Mouse (Mus musculus) CH12.LX (cell line): ENCODE measurements at regions not wholly inside any gene's neighbourhood (a gene's known extent, or its start where the extent isn't known, plus 50 kb on each side); places are given as distances from the start of the nearest gene placed in this dataset.
"Not testable (repeated sequence)": the region's sequence is repeated elsewhere in the genome, so short reads cannot be mapped to it uniquely, and the experiment has no call there.

Experiments
- DNase-seq: peaks from one replicate; pipeline ENCODE4 v3.0.0-alpha.2; 2013; ENCODE audit errors: extremely low read depth
- H3K27ac ChIP-seq: 2 replicates; pipeline ENCODE4 v1.5.1; 2012; ENCODE audit warnings: low read depth, mild to moderate bottlenecking, control low read depth, moderate library complexity; ENCODE audit not compliant: insufficient read depth
- H3K27me3 ChIP-seq: replicated peaks from 2 replicates; pipeline ENCODE3; 2012; ENCODE audit warnings: inconsistent platforms
- H3K36me3 ChIP-seq, 2 experiments: replicated peaks in 1 of 2; 2 replicates each; pipeline versions ENCODE3 to v1.6.1; 2012; ENCODE audit warnings: inconsistent platforms in 1 of 2, low read length in 1 of 2, mild to moderate bottlenecking in 1 of 2, mixed read lengths in 1 of 2, moderate library complexity in 1 of 2; ENCODE audit not compliant: control insufficient read depth in 1 of 2, insufficient read depth in 1 of 2
- H3K4me1 ChIP-seq, 2 experiments: 2 replicates each; pipeline ENCODE4 v1.6.1; 2012; ENCODE audit warnings: inconsistent platforms in 1 of 2, moderate library complexity in 1 of 2; ENCODE audit not compliant: insufficient read depth in 2 of 2, control insufficient read depth in 1 of 2
- H3K4me2 ChIP-seq: 2 replicates; pipeline ENCODE4 v1.6.1; 2012; ENCODE audit warnings: low read depth, mild to moderate bottlenecking, control low read depth; ENCODE audit not compliant: poor library complexity, insufficient read depth, severe bottlenecking
- H3K4me3 ChIP-seq, 3 experiments: fragments of 150-350 bp in 1 of 3; sonication (generic) in 1 of 3; replicated peaks in 1 of 3; 2 replicates each; pipeline versions ENCODE3 to v1.5.1; 2011 to 2012; ENCODE audit warnings: low read depth in 2 of 3, low read length in 2 of 3, mild to moderate bottlenecking in 2 of 3, moderate library complexity in 2 of 3, control low read depth in 1 of 3, improper control_type of control experiment in 1 of 3, inconsistent platforms in 1 of 3, mixed read lengths in 1 of 3; ENCODE audit not compliant: poor library complexity in 1 of 3
- H3K79me2 ChIP-seq: replicated peaks from 2 replicates; pipeline ENCODE4 v1.6.1; 2012; ENCODE audit warnings: mild to moderate bottlenecking, moderate library complexity; ENCODE audit not compliant: control insufficient read depth, poor library complexity, insufficient read depth, severe bottlenecking; ENCODE audit errors: extremely low read depth
- H3K9ac ChIP-seq: 2 replicates; pipeline ENCODE4 v1.6.1; 2012; ENCODE audit warnings: low read depth, mild to moderate bottlenecking, control low read depth, moderate library complexity; ENCODE audit not compliant: insufficient read depth
- H3K9me3 ChIP-seq: replicated peaks from 2 replicates; pipeline ENCODE3; 2012; ENCODE audit warnings: low read length, inconsistent platforms, mixed read lengths
- CHD1 ChIP-seq: IDR thresholded peaks from 2 replicates; pipeline ENCODE4 v1.6.1; 2012; ENCODE audit warnings: low read depth, low read length, improper control_type of control experiment, inconsistent platforms
- ETS1 ChIP-seq: conservative IDR thresholded peaks from 2 replicates; pipeline ENCODE4 v1.6.1; 2012; ENCODE audit warnings: low read depth, mild to moderate bottlenecking, inconsistent platforms, low read length, improper control_type of control experiment, moderate library complexity
- JUN ChIP-seq: IDR thresholded peaks from 2 replicates; pipeline ENCODE4 v1.6.1; 2011; ENCODE audit warnings: low read depth, mild to moderate bottlenecking, low read length, improper control_type of control experiment, moderate library complexity; ENCODE audit not compliant: insufficient read depth
- MAX ChIP-seq: IDR thresholded peaks from 2 replicates; pipeline ENCODE4 v1.6.1; 2011; ENCODE audit warnings: low read length, improper control_type of control experiment
- NELFE ChIP-seq: IDR thresholded peaks from 2 replicates; pipeline ENCODE4 v1.6.1; 2011; ENCODE audit warnings: low read depth, low read length, improper control_type of control experiment
- POLR2AphosphoS2 ChIP-seq: IDR thresholded peaks from 2 replicates; pipeline ENCODE4 v1.6.1; 2011; ENCODE audit warnings: low read depth, low read length, improper control_type of control experiment
- RCOR1 ChIP-seq: conservative IDR thresholded peaks from 2 replicates; pipeline ENCODE4 v1.6.1; 2012; ENCODE audit warnings: low read depth, mild to moderate bottlenecking, inconsistent platforms, low read length, improper control_type of control experiment
- SIN3A ChIP-seq: IDR thresholded peaks from 2 replicates; pipeline ENCODE4 v1.6.1; 2012; ENCODE audit warnings: low read length, improper control_type of control experiment, inconsistent platforms
- SMC3 ChIP-seq: IDR thresholded peaks from 2 replicates; pipeline ENCODE4 v1.6.1; 2011; ENCODE audit warnings: low read depth, low read length, improper control_type of control experiment
- TCF12 ChIP-seq: IDR thresholded peaks from 2 replicates; pipeline ENCODE4 v1.6.1; 2014; ENCODE audit warnings: low read depth, mild to moderate bottlenecking, inconsistent platforms, low read length, improper control_type of control experiment
- ZC3H11A ChIP-seq: IDR thresholded peaks from 2 replicates; pipeline ENCODE4 v1.6.1; 2012; ENCODE audit warnings: low read depth, mild to moderate bottlenecking, inconsistent platforms, low read length, improper control_type of control experiment
- dilution Hi-C: fragments of 300-500 bp; cut with MboI; formaldehyde crosslinking; loops from 2 replicates; pipeline ENCODE4 v1.14.3; 2020; ENCODE audit warnings: low sequenced_read_pairs; ENCODE audit not compliant: extremely low pct_unique_long_range_greater_than_20kb, extremely low pct_ligation_motif_present
- in situ Hi-C: fragments of 300-500 bp; cut with MboI; formaldehyde crosslinking; loops from 3 replicates; pipeline ENCODE4 v1.14.3; 2019; ENCODE audit warnings: low sequenced_read_pairs, low pct_ligation_motif_present, low pct_unique_long_range_greater_than_20kb, mixed read lengths

DNA sequence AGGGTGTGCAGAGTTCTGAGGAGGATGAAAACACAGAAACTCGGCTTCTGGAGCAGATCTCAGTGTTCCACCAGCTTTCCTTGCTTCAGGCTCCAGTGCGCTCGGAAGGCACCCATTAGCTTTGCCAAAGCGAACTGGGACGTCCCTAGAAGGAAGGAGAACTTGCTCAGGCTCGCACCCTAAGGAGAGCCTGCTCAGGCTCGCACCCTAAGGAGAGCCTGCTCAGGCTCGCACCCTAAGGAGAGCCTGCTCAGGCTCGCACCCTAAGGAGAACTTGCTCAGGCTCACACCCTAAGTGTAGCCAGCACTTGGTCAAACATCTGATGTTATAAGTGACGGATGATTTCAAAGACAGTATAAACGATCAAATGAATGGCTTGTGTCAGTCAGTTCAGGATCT is 74.9 kb upstream of the Ptgfr start:
- H3K79me2 ChIP-seq, H3K4me2 ChIP-seq, dilution Hi-C loops, H3K27me3 ChIP-seq, H3K9ac ChIP-seq, H3K4me3 ChIP-seq, in situ Hi-C loops, H3K27ac ChIP-seq, H3K9me3 ChIP-seq, DNase-seq, H3K36me3 ChIP-seq: not testable (repeated sequence)
- H3K4me1 ChIP-seq = peaks cover 5 to 25% of the 10 kb centered on the region in 2 experiments
- TF ChIP-seq TCF12 (0 out of 2 replicates have a peak, but pooled peaks have one; percentile 36), ZC3H11A (peak; percentile 53)

GRCm38 (mm10) chr3:151910851-151911250 is 73.4 kb upstream of the Ptgfr start:
- Histone ChIP-seq H3K27ac (no peak overlapping the region), H3K4me3 (no peak overlapping the region), H3K9me3 (no peaks in the 10 kb centered on the region), H3K27me3 (no peaks in the 10 kb centered on the region), H3K36me3 (no peaks in the 10 kb centered on the region)
- dilution Hi-C loops = no loop called here
- DNase-seq = no peak
- in situ Hi-C loops = no loop called here
- TF ChIP-seq CHD1 (no peak), NELFE (no peak), SMC3 (no peak)
- TF ChIP-seq, all 38 proteins: peak for 0
- no peak overlapping the region for H3K9ac ChIP-seq
- H3K4me2 ChIP-seq = no peak overlapping the region
- peaks cover 5 to 25% of the 10 kb centered on the region in 2 experiments for H3K4me1 ChIP-seq
- no peaks in the 10 kb centered on the region for H3K79me2 ChIP-seq

DNA sequence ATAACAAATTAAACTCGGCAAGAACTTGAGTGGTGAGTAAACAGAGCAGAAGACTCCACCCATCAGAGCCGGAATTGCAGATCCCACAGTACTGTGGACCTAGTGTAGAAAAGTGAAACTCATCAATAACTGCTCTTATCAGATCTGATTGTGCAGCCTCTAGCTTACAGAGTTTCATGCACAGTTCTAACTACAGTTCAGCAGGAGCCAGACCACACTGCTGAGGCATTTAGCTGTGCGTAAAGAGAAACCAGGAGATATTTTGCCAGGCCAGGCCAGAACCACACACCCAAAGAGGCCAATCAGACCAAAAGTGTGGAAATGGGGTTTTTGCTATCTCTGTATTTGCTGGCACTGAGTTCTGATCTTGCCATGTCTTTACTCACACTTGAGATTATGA is 71.9 kb upstream of the Ptgfr start:
- H3K27me3 ChIP-seq = no peaks in the 10 kb centered on the region
- DNase-seq = no peak
- H3K4me1 ChIP-seq = peaks cover 5 to 23% of the 10 kb centered on the region in 2 experiments
- H3K79me2 ChIP-seq = no peaks in the 10 kb centered on the region
- H3K9ac ChIP-seq = no peak overlapping the region
- no peaks in the 10 kb centered on the region for H3K36me3 ChIP-seq
- dilution Hi-C loops (no loop called here), in situ Hi-C loops (no loop called here)
- no peak for TF ChIP-seq JUN
- TF ChIP-seq RCOR1 = no peak
- TF ChIP-seq POLR2AphosphoS2 = no peak
- no peak for TF ChIP-seq ETS1
- TF ChIP-seq SIN3A = no peak
- no peak for TF ChIP-seq MAX
- no peak overlapping the region for H3K4me3 ChIP-seq
- no peak overlapping the region for H3K27ac ChIP-seq
- H3K9me3 ChIP-seq = no peaks in the 10 kb centered on the region
- no peak overlapping the region for H3K4me2 ChIP-seq
